Mouse (Mus musculus): ENCODE measurements at regions not wholly inside any gene's neighbourhood (a gene's known extent, or its start where the extent isn't known, plus 50 kb on each side); places are given as distances from the start of the nearest gene placed in this dataset.

- TF ChIP-seq PAX5 (IDR thresholded peaks at IDR 0.05; ENCODE audit: low read length) (no peak), POLR2AphosphoS2 (IDR thresholded peaks at IDR 0.05; ENCODE audit: low read depth, low read length) (no peak), CTCF (conservative IDR thresholded peaks at IDR 0.05 in 1 of 2, IDR thresholded peaks at IDR 0.05 in 1 of 2; ENCODE audit: low read depth in 2 of 2, low read length in 2 of 2) (no peak)
Observed at GRCm38 (mm10) chr9:32962679-32963205, 326.7 kb downstream of the Ets1 start.
